Comparison of ENCODE assay signal across 10 mouse cellular contexts in the genomic region with DNA sequence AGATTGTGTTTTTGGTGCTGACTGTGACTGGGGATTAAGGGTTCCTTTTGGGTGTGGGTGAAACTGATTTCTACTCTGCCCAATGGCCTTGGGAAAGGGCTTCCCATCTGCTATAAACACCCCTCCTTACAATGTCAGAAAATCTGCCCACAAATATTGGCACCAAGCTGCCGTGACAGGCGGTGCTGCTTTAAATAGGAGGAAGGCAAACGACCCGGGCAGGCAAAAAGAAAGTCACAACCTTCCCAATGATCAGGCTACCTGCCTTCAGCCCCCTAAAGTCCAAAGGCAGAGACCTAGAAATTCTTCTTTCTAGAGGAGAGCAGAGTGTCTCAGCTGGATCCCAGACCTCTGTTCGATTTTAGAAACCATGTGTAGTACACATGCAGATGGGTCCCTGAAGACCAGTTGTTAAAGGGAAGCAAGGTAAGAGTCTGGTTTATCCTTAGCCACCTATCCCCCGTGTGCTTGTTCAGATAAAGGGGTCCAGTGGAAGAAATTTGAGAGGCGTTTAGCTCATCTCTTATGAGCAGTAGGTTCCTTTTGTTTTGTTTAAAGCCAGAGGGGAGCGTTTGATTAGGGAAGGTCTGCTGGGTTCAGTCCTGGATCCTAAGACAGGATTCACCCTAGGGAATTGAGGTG.
DNase-seq lines count a peak whose midpoint lies in the region; ATAC-seq and TF ChIP-seq lines count a peak whose summit lies in the region.
"Had no signal": no experiment of that assay in that cellular context is flagged by ENCODE, and none has a peak within 500 bp of the region (broad histone marks: within the 10 kb centered on the region; RNA-seq: fewer than 3 reads in every experiment).

No protein-coding gene starts in this region.

- H3K4me1 ChIP-seq in forebrain, embryonic 13.5 days: peaks cover 85% of the 10 kb centered on the region
- peaks cover 59% of the 10 kb centered on the region for H3K4me1 ChIP-seq in forebrain, embryonic 10.5 days
- peaks cover 42% of the 10 kb centered on the region for H3K4me1 ChIP-seq in embryonic facial prominence, embryonic 15.5 days
- H3K4me1 ChIP-seq in hindbrain, postnatal 0 days (ENCODE audit: insufficient read depth, low read length): peaks cover 9% of the 10 kb centered on the region; the same call in 1 of the 2 replicates

- no peaks in the 10 kb centered on the region for H3K36me3 ChIP-seq in forebrain, embryonic 13.5 days (ENCODE audit: poor library complexity, severe bottlenecking)
- no peaks in the 10 kb centered on the region for H3K36me3 ChIP-seq in forebrain, embryonic 10.5 days (replicated peaks)
- no peaks in the 10 kb centered on the region for H3K36me3 ChIP-seq in embryonic facial prominence, embryonic 15.5 days
- H3K36me3 ChIP-seq in hindbrain, postnatal 0 days (ENCODE audit: insufficient read depth, low read length): no peaks in the 10 kb centered on the region

- H3K4me2 ChIP-seq in forebrain, embryonic 13.5 days: peak overlapping the region; percentile 83
- peak overlapping the region; percentile 71 for H3K4me2 ChIP-seq in embryonic facial prominence, embryonic 15.5 days (replicated peaks)
- peak overlapping the region; percentile 64 for H3K4me2 ChIP-seq in hindbrain, postnatal 0 days (ENCODE audit: low read depth, low read length)

- no peak for ATAC-seq in forebrain, embryonic 13.5 days
- ATAC-seq in embryonic facial prominence, embryonic 15.5 days (ENCODE audit: insufficient number of reproducible peaks, low FRiP score, low TSS enrichment, low read depth): no peak
- ATAC-seq in hindbrain, postnatal 0 days: no peak
- no peak for ATAC-seq in monocyte, adult 5-6 weeks (replicated peaks; ENCODE audit: insufficient number of reproducible peaks, low FRiP score, low TSS enrichment, poor library complexity, severe bottlenecking)

- DNase-seq in forebrain, embryonic 10.5 days (ENCODE audit: extremely low spot score, low spot score): no peak
- DNase-seq in brain, adult 2 months (ENCODE audit: low read depth, low spot score): peak; percentile 93
- DNase-seq in hindbrain, postnatal 0 days (ENCODE audit: low spot score): peak; percentile 74
- DNase-seq in natural killer cell, adult 2 months (ENCODE audit: low spot score in 2 of 2): no peak
- DNase-seq in kidney, postnatal 10 days: no peak
- DNase-seq: lung, postnatal 4 days; right cerebral cortex, postnatal 14 days had no signal

- peak overlapping the region; percentile 40 for H3K4me3 ChIP-seq in forebrain, embryonic 13.5 days
- H3K4me3 ChIP-seq in forebrain, embryonic 10.5 days: no peak overlapping the region
- H3K4me3 ChIP-seq in embryonic facial prominence, embryonic 15.5 days (replicated peaks): 0 out of 2 replicates have a peak overlapping the region, but pooled peaks have one; percentile 12
- H3K4me3 ChIP-seq in hindbrain, postnatal 0 days (ENCODE audit: low read length): peak overlapping the region; percentile 34

- H3K27ac ChIP-seq in forebrain, embryonic 13.5 days: peak overlapping the region; percentile 98
- H3K27ac ChIP-seq in forebrain, embryonic 10.5 days: no peak overlapping the region
- no peak overlapping the region for H3K27ac ChIP-seq in embryonic facial prominence, embryonic 15.5 days (replicated peaks)
- H3K27ac ChIP-seq in hindbrain, postnatal 0 days: peak overlapping the region; percentile 84

- WGBS in forebrain, embryonic 13.5 days: 16% methylated on average over 8 of the region's 8 CpGs
- 8% methylated on average over 8 of the region's 8 CpGs for WGBS in forebrain, embryonic 10.5 days
- 30% methylated on average over 8 of the region's 8 CpGs for WGBS in embryonic facial prominence, embryonic 15.5 days
- 20% methylated on average over 8 of the region's 8 CpGs for WGBS in hindbrain, postnatal 0 days

- no peak for TF ChIP-seq CTCF in hindbrain, postnatal 0 days (IDR thresholded peaks at IDR 0.05; ENCODE audit: low read depth)

- peak overlapping the region; percentile 78 for H3K9ac ChIP-seq in forebrain, embryonic 13.5 days
- H3K9ac ChIP-seq in embryonic facial prominence, embryonic 15.5 days: no peak overlapping the region
- H3K9ac ChIP-seq in hindbrain, postnatal 0 days (replicated peaks; ENCODE audit: low read length): peak overlapping the region; percentile 54; the same call in 1 of the 2 replicates

- peaks cover 35% of the 10 kb centered on the region for H3K27me3 ChIP-seq in forebrain, embryonic 13.5 days
- H3K27me3 ChIP-seq in forebrain, embryonic 10.5 days (ENCODE audit: poor library complexity, severe bottlenecking): peaks cover 97% of the 10 kb centered on the region
- peaks cover 6% of the 10 kb centered on the region for H3K27me3 ChIP-seq in embryonic facial prominence, embryonic 15.5 days
- H3K27me3 ChIP-seq in hindbrain, postnatal 0 days (ENCODE audit: insufficient read depth, low read length): no peaks in the 10 kb centered on the region

- no peaks in the 10 kb centered on the region for H3K9me3 ChIP-seq in forebrain, embryonic 13.5 days (replicated peaks)
- no peaks in the 10 kb centered on the region for H3K9me3 ChIP-seq in forebrain, embryonic 10.5 days
- H3K9me3 ChIP-seq in embryonic facial prominence, embryonic 15.5 days (replicated peaks): no peaks in the 10 kb centered on the region
- no peaks in the 10 kb centered on the region for H3K9me3 ChIP-seq in hindbrain, postnatal 0 days (ENCODE audit: low read length)

Comparison
In these comparisons a context has a peak if more than half of its experiments do, and no peak if none do; other contexts are left out.
1. H3K27ac ChIP-seq: peak in forebrain, embryonic 13.5 days (single experiment) and hindbrain, postnatal 0 days (single experiment); none in forebrain, embryonic 10.5 days (single experiment) and embryonic facial prominence, embryonic 15.5 days (single experiment).
2. DNase-seq: peak in brain, adult 2 months (single experiment) and hindbrain, postnatal 0 days (single experiment); none in forebrain, embryonic 10.5 days (single experiment), natural killer cell, adult 2 months (0 of 2) and kidney, postnatal 10 days (single experiment).
3. Peak in every context shown above with its lines, with median percentiles within 50 percentile points of each other: H3K4me2 ChIP-seq.